Mouse (Mus musculus): ENCODE results near the gene Anxa3.

GRCm38 (mm10) chr5:96880231-96880630, 87.1 kb downstream of the Anxa3 start:
- TF ChIP-seq CTCF (IDR thresholded peaks at IDR 0.05; ENCODE audit: insufficient read depth, low read depth, low read length) (no peak), POLR2A (IDR thresholded peaks at IDR 0.05; ENCODE audit: insufficient read depth, low read depth, low read length) (no peak)

All from olfactory bulb, adult 2 months (tissue).